Mouse (Mus musculus): ENCODE data around the gene Pla2g2e.
A peak's percentile ranks its signal among the peaks of the same experiment; 100 is the strongest.
"Not testable (repeated sequence)": the region's sequence is repeated elsewhere in the genome, so short reads cannot be mapped to it uniquely, and the experiment has no call there.

The Pla2g2e gene

GRCm38 (mm10) chr4:138882179-138882578 is 4.4 kb downstream of the Pla2g2e start:
- no peak for DNase-seq (ENCODE audit: low spot score in 2 of 2)

GRCm38 (mm10) chr4:138884261-138884660 is 6.5 kb downstream of the Pla2g2e start:
- peak; percentile 90 to 94 for DNase-seq (ENCODE audit: low spot score in 2 of 2)

GRCm38 (mm10) chr4:138889165-138889564 is 11.4 kb downstream of the Pla2g2e start:
- DNase-seq (ENCODE audit: low spot score in 2 of 2): no peak

GRCm38 (mm10) chr4:138889635-138890034 is 11.9 kb downstream of the Pla2g2e start:
- DNase-seq (ENCODE audit: low spot score in 2 of 2): no peak

- no peak for DNase-seq (ENCODE audit: low spot score in 2 of 2)
Observed at GRCm38 (mm10) chr4:138892655-138893054, 14.9 kb downstream of the Pla2g2e start.

GRCm38 (mm10) chr4:138893789-138894188 is 16.0 kb downstream of the Pla2g2e start:
- not testable (repeated sequence) for DNase-seq (ENCODE audit: low spot score in 2 of 2)

GRCm38 (mm10) chr4:138899361-138899760 is 21.6 kb downstream of the Pla2g2e start:
- DNase-seq (ENCODE audit: low spot score in 2 of 2): no peak

- no peak for DNase-seq (ENCODE audit: low spot score in 2 of 2)
Observed at GRCm38 (mm10) chr4:138905624-138906337, 28.0 kb downstream of the Pla2g2e start.

GRCm38 (mm10) chr4:138913141-138913787 is 35.5 kb downstream of the Pla2g2e start:
- no peak for DNase-seq (ENCODE audit: low spot score in 2 of 2)

GRCm38 (mm10) chr4:138913797-138914196 is 36.1 kb downstream of the Pla2g2e start, which contains the start of gene Otud3:
Gene Otud3 (minus strand): TSS chr4:138913945.
- DNase-seq (ENCODE audit: low spot score in 2 of 2): peak; percentile 79 to 89

GRCm38 (mm10) chr4:138917282-138917681 is 39.5 kb downstream of the Pla2g2e start:
- DNase-seq (ENCODE audit: low spot score in 2 of 2): no peak

- DNase-seq (ENCODE audit: low spot score in 2 of 2): no peak
Observed at GRCm38 (mm10) chr4:138921254-138922130, 43.8 kb downstream of the Pla2g2e start.

- DNase-seq (ENCODE audit: low spot score in 2 of 2): peak; percentile 98 to 99
Observed at GRCm38 (mm10) chr4:138922131-138922459, 44.4 kb downstream of the Pla2g2e start.

- DNase-seq (ENCODE audit: low spot score in 2 of 2): no peak
Observed at GRCm38 (mm10) chr4:138925561-138925960, 47.8 kb downstream of the Pla2g2e start.
